Mouse (Mus musculus) spleen, postnatal 36 days (tissue): ENCODE measurements around the gene Hist1h2bl.
"Not testable (repeated sequence)": the region's sequence is repeated elsewhere in the genome, so short reads cannot be mapped to it uniquely, and the experiment has no call there.

ENCODE experiments used
- DNase-seq, 2 experiments: peaks; one replicate each; pipeline ENCODE4 v3.0.0; 2022; ENCODE audit warnings: low spot score in 2 of 2, mixed read lengths in 1 of 2

Hist1h2bl gene

DNA sequence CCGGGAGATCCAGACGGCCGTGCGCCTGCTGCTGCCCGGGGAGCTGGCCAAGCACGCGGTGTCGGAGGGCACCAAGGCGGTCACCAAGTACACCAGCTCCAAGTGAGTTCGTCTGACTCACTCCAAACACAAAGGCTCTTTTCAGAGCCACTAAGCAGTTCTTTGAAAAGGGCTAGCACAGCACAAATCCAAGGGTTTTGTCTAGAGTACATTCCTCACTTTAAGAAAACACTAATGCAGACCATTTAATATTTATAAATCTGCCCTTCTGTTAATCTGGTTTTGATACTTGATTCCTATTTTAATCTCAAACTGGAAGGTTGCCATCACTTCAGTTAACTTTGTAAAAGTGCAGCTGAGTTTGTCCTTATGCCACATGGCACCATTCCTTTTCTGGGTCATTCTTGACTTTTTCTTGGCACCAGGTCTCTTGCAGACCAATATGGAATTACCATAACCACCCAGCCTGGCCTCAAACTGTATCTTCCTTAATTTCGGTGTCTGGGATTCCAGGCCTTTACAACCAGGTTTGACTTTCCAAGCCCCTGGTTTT, 6.5 kb upstream of the Hist1h2bl start:
- no peak for DNase-seq

DNA sequence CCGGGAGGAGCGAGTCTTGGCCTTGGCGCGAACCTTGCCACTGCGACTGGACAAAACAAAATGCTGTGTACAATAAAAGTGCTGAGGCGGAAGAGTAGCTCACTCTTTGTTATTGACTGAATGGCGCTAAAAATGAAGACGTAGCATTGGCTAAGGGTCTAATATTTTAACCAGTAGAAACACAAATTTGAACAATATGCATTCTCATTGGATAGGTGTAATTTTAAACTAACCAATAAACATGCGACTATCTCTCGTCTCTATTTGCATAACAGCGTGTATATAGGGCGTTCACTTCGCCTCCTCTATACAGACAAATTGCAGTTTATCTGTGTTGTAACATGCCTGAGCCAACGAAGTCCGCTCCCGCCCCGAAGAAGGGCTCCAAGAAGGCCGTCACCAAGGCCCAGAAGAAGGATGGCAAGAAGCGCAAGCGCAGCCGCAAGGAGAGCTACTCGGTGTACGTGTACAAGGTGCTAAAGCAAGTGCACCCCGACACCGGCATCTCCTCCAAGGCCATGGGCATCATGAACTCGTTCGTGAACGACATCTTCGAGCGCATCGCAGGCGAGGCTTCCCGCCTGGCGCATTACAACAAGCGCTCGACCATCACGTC, 5.9 kb upstream of the Hist1h2bl start, which contains the start of gene Hist1h2bm:
Gene Hist1h2bm, plus strand, starts transcription at position 288 of the 616 bp plus-strand sequence.
- DNase-seq: peak; percentile 73 to 85

DNA sequence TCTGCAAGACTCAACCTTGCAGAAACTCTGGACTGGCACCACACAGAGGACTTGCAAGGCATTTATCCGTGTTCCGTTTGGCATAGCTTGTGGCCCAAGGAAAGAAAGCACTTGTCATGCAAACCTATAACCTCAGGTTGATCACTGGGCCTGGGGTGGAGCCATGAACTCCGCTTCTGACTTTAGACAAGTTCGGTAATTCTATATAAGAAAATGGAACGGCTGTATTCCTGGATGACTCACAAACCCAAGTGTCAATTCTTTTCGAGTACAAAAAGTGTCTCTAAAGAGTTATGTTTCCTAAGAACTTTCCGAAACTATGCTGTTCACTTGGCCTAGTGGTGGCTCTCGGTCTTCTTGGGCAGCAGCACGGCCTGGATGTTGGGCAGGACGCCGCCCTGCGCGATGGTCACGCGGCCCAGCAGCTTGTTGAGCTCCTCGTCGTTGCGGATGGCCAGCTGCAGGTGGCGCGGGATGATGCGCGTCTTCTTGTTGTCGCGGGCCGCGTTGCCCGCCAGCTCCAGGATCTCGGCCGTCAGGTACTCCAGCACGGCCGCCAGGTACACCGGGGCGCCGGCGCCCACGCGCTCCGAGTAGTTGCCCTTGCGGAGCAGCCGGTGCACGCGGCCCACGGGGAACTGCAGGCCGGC, 5.3 kb upstream of the Hist1h2bl start:
- DNase-seq: not testable (repeated sequence)

DNA sequence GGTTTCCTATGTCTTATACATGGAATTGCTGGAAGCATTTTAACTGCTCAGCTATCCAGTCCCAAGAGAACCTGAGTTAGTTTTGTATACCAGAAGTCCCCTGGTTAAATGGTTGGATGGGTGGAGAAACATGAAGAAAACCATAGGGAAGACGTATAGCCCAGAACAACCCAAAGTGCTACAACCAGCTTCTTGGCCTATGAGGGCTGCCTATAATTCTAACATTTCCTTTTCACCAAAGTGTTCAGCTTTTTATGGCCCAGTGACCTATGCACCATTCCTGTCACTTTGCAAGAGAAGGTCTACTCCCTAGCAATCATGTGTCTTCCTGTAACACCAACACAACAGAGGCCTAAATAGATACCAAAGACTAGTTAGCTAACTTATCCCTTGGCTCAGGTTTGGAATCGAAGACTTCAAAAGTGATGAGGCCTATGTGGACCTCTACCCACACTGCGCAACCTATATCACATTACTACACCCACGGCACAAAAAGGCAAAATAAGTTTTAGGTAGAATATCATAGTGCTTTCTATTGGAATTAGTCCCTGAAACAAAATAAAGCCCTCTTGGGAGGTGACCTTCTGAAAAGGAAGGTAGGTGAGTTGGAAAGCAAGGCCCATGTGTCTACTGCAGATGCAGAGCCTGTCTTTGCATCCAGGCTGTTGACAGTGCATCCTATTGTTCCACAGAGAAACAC, 2.6 kb upstream of the Hist1h2bl start:
- DNase-seq: no peak

DNA sequence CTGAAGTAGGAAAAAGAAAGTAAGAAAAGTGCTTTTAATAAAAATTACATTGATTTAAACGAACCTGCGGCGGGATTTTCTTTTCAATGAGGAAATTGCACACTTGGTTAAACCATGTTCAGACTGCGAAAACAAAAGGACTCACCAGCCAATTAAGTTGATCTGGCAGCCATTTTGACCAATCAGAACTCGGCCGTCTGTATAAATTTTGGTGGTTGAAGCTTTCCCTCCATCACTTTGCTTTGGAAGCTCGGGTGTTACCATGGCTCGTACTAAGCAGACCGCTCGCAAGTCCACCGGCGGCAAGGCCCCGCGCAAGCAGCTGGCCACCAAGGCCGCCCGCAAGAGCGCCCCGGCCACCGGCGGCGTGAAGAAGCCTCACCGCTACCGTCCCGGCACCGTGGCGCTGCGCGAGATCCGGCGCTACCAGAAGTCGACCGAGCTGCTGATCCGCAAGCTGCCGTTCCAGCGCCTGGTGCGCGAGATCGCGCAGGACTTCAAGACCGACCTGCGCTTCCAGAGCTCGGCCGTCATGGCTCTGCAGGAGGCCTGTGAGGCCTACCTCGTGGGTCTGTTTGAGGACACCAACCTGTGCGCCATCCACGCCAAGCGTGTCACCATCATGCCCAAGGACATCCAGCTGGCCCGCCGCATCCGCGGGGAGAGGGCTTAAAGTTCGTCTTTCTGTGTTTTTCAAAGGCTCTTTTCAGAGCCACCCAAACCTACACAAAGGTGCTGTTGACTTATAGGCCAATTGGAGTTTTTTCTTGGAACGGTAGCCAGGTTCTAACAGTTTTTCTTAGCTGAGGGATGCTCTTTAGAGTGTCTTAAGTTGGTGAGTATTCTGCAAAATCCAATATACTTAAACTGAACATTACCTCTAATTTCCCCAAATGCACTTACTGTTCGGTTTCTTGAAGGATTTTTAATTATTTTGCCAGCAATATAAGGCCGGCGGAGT, 1.7 kb upstream of the Hist1h2bl start, which contains the start of gene Hist1h3h:
Gene Hist1h3h, plus strand, starts transcription at position 263 of the 961 bp plus-strand sequence.
- peak; percentile 88 to 91 for DNase-seq

DNA sequence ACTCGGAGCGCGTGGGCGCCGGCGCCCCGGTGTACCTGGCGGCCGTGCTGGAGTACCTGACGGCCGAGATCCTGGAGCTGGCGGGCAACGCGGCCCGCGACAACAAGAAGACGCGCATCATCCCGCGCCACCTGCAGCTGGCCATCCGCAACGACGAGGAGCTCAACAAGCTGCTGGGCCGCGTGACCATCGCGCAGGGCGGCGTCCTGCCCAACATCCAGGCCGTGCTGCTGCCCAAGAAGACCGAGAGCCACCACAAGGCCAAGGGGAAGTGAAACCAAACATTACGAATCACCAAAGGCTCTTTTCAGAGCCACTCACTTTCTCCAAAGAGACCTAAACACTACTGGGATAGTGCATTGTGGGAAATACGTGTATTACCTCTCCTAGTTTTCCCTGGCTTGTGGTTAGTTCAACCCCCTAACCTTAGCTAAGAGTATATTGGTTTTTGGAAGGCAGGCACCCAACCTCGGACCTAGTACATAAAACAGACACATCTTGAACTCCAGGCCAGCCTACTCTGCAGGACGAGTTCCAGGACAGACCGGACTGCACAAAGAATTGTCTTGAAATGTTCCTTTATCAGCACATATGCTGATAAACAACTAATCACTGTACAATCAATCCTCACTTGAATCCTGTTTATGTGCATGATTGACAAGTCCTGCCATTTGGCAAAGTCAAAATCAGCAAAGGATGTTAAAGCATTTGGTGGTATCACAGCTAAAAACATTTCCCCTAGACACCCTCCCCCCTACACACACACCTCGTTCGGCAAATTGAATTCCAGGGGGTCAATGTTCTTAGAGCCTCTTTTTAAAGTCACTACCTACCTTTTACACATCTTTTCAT, 823 bp upstream of the Hist1h2bl start:
- DNase-seq: peak; percentile 53 to 67

DNA sequence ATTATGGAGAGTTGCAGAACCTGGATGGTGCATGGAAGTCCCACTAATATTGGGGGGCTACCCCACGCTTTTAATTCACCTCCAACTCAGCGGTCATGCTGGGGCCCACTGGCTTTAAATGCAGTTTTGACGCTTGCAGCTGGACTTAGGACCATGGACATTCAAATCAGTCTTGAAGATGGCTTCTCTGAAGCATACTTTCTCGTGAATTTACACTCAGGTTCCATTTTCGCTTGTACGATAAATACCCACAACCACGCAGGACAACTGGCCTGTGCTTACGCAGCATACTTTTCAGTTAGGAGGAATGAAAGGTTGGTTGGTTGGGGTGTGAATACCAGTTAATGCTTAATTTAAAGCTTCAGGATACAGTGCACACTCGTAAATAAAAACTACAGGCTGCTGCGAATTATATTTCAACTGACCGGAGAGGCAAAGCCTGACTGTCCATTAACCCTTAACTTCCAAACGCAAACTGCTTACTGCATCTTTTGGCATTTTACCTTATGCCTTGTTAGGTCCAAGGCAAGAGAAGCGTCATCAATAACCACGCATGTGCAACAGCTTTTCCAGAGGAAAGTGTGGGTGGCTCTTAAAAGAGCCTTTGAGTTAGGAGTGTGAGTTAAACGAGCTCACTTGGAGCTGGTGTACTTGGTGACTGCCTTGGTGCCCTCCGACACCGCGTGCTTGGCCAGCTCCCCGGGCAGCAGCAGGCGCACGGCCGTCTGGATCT, 646 bp downstream of the Hist1h2bl start:
- no peak for DNase-seq

DNA sequence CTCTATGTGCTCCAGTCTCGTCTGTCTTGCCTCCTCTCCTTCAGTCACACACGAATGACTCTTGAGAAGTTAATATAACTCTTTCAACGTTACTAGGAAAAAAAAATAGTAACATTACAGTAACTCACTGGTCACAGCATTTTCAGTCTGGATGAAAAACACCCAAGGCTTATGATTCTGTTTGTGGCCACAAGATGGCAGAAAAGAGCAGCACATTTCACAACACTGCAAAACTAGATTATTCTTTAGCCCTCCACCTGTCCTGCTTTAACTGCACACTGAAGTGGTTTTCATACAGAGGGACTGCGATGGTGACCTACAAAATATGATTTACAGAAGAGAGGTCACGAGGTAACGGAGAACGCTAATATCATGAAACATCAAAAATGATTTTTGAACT, 1.2 kb downstream of the Hist1h2bl start:
- DNase-seq: peak; percentile 58 to 77

DNA sequence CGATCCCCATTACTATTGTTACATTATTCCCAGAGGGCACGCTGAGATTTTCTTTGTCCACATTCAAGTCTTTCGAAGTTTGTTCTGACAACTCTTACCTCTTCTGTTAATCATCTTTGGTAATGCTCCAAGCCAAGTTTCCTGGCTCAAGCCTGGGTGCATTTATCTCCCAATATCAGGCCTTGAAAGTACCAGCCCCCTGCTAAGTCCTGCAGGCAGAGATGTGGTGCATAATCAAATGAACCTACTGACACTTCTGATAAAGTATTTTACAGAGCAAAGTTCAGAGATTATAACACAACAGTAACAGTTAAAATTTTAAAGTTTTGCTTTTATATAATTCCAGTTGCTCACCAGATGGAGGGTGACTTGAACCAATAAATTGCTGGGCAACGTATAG, 4.2 kb downstream of the Hist1h2bl start:
- DNase-seq: no peak

DNA sequence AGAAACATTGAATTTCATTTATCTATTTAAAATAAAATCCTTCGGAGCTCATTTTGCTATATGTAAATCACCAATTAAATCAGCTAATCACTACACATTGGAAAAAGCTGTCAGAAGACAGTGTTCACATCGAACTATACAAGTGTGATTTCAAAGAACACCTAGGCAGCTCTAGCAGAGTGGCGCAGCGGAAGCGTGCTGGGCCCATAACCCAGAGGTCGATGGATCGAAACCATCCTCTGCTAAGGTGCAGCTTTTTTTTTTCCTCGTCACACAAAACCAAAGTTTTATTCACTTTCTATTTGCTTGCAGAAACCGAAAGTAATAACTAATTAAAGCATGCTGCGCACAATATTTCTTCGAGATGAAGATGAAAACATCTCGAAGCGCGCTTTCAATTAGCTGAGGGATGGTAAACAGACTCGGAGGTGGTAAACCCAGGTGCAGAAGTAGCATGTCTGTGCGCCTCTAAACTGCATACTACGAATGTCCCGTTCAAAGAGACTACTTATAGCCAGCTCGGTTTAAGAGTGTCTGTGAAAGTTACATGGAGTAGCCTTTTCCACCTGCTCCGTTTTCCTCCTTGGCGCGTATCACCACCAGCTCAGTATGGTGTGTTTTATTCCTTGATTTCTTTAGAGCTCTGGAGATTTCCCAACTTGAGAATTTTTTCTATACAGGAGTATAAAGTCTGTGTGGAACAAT, 5.0 kb downstream of the Hist1h2bl start:
- peak; percentile 78 to 84 for DNase-seq

DNA sequence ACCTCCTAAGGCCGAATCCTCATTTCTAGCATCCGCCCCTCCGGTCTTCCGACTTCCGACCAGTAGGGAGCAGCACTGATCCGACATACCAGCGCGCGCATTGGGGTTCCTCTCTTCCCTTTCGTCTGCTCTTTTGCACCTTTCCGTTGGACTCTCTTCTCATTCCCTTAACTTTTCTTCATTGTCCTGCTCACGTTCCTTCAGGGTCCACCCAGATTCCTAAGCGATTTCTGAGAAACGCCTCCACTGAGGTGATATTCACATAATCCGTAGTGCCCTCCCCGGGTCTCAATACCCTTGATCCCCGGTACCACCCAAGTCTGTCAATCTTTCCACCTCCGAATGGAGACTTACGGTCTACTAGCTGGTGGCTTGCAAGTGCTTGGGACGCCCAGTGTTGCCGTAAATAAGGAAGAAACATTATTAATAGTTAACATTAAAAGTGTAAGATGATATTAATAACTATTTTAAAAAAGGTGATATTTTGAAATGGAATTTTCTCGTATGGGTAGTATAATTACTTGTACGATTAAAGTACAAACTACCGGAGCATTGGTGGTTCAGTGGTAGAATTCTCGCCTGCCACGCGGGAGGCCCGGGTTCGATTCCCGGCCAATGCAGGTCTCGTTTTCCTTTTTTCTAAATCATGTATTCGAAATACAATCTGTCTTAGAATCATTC, 5.8 kb downstream of the Hist1h2bl start:
- peak; percentile 81 to 88 for DNase-seq

DNA sequence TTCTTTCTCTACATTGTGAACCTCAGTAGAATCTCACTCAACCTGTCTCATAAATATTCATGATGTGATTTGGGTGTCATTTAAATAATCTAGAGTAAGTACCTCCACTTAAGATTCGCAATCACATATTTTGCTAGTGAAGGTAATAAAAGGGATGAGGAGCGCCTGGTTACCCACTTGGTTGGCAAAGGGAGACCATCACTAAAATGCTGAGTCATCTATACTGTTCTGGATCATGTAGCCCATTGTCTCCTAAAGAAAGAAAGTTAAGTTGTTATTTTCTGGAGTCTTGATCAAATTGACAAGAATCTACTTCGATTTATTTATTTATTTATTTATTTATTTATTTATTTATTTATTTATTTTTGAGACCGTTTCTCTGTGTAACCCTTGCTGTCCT, 9.3 kb downstream of the Hist1h2bl start:
- no peak for DNase-seq

DNA sequence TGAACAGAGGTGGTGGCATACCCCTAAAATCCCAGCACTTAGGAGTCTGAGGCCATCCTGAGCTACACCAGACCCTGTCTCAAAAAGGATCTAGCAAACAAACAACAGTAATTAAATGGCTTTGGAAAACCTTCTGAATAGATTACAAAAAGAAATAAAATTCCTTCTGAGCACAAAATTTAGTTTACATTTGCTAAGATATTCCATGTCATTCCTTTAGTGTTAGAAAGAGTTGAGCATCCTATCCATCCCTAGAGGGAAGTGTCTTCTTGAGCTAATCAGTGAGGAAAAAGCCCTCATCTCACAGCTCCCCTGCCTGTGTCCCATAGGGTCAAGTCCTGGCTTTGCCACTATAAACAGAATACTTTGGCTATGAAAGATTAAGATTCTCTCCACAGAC, 18.1 kb downstream of the Hist1h2bl start, which contains the start of gene Olfr1359:
Gene Olfr1359, plus strand, starts transcription at position 301 of the 400 bp plus-strand sequence.
- DNase-seq: no peak

DNA sequence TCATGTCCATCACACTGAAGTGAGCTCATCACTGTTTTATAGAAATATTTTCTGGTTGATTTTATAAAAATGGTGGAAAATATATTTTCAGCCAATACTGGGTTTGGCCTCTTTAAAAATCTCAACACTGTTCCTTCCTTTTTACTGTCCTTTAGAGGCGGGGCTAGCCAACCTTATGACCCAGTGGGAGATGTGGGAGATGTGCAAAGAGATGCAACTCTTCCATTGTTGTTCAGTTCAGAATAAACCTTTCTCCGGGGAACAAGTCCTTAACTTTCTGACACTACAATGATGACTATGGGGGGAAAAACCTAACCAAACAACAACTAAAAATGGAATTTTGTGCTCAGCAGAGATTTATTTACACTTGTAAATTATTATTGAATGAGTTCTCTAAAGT, 38.6 kb downstream of the Hist1h2bl start, which contains the start of gene Olfr1360:
Gene Olfr1360, minus strand, starts transcription at position 101 of the 400 bp plus-strand sequence.
- no peak for DNase-seq
